Mouse (Mus musculus) Patski (cell line): ENCODE data around the gene Calm2. TPM values are rescaled to one million over a fixed set of nuclear protein-coding genes. Genes with fewer than 3 reads are reported as not detected.

Source experiments
- ATAC-seq: fragments of 100-300 bp; one replicate; pipeline ENCODE4 v1.8.0; 2021
- CTCF ChIA-PET: fragments of 350-600 bp; sonication (Branson Sonifier 250); formaldehyde crosslinking; loops from one replicate; lab custom pipeline; 2022; ENCODE audit warnings: inconsistent platforms; lab: Charles Lee
- POLR2A ChIA-PET: fragments of 350-600 bp; sonication (Branson Sonifier 250); formaldehyde crosslinking; loops from one replicate; lab custom pipeline; 2022; ENCODE audit warnings: antibody characterized with exemption, inconsistent platforms; lab: Charles Lee
- DNase-seq: peaks from one replicate; pipeline ENCODE4 v3.0.0-alpha.2; 2011; ENCODE audit warnings: low read depth, low spot score
- H3K27me3 ChIP-seq: fragments of 371-371 bp; one replicate; pipeline ENCODE4 v1.5.1; 2021
- CTCF ChIP-seq: fragments of 100-300 bp; IDR thresholded peaks from one replicate; pipeline ENCODE4 v1.5.1; 2021
- in situ Hi-C: fragments of 300-500 bp; cut with MboI; formaldehyde crosslinking; loops from 3 replicates; pipeline ENCODE4 v1.11.1; 2018; ENCODE audit warnings: low pct_unique_long_range_greater_than_20kb, mixed read lengths
- polyA plus RNA-seq: library from polyadenylated mRNA; unstranded; gene quantifications from one replicate; pipeline ENCODE4 v1.2.3, GENCODE M21; 2021

Gene Calm2
- polyA plus RNA-seq, 1 experiment from 2014 or later, result 899 TPM

DNA sequence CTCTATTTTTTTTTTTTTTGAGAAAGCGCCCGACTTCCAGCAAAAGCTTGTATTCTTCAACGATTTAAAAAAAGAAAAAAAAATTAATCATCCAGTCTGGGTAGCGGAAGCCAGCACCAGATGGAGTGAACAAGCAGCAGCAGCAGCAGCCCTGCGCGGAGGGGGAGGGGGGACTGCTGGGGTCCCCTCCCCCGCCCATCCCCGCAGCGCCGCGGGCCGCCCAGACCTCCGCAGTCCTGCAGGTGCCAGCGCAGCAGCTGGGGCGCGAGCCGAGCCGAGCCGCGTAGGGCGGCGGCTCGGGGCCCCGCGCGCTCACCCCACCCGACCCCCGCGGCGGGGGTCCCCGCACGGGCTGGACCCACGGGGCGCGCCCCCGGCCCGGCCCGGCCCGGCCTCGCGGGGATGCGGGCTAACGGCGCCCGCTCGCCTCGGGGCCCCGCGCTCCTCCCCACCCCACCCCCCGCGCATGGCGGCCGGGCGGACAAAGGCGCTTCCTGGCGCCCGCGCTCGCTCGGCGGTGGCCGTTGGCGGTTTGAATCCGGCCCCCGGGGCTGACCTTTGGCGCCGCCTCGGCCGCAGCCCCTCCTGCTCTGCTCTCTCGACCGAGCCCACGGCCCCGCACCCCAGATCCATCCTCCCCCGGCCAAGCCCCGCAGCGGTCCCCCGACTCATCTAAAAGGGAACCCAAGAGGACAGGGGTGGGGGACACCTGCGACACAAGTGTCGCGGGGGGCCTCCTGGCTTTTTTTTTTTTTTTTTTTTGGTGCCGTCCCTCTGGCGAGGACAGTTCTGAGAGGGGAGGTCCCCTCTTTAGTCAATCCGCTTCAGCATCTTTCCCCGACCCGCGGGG, 593 bp downstream of the Calm2 start:
- CTCF ChIA-PET, result interaction anchor here (1.2 to 4.1 kb wide), 5 partner anchors 10 to 131 kb away, joined by 4 to 24 read pairs (median 8); no protein-coding TSS in a partner anchor
- in situ Hi-C loops, result loop anchor here (5.0 kb wide), 1 partner anchor 86 kb away; no protein-coding TSS in a partner anchor
- ATAC-seq (peak; percentile 60), DNase-seq (no peak)
- TF ChIP-seq CTCF, result no peak
- POLR2A ChIA-PET, result interaction anchor here (0.6 to 3.6 kb wide), 25 partner anchors 10 to 169 kb away, joined by 3 to 25 read pairs (median 4); no protein-coding TSS in a partner anchor
- no peaks in the 10 kb centered on the region for H3K27me3 ChIP-seq

- CTCF ChIA-PET, result interaction anchor here (1.6 to 2.5 kb wide), 2 partner anchors 13 to 60 kb away, joined by 4 to 7 read pairs; no protein-coding TSS in a partner anchor
- ATAC-seq (no peak), DNase-seq (no peak)
- POLR2A ChIA-PET, result interaction anchor here (0.6 to 2.0 kb wide), 15 partner anchors 9 to 170 kb away, joined by 3 to 19 read pairs (median 4); no protein-coding TSS in a partner anchor
- in situ Hi-C loops, result loop anchor here (5.0 kb wide), 1 partner anchor 87 kb away; no protein-coding TSS in a partner anchor
- H3K27me3 ChIP-seq, result no peaks in the 10 kb centered on the region
- TF ChIP-seq CTCF, result no peak
These were observed 1.3 kb downstream of the Calm2 start for GRCm38 (mm10) chr17:87445337-87445916.

GRCm38 (mm10) chr17:87444763-87445162, 2.0 kb downstream of the Calm2 start:
- CTCF ChIA-PET, result interaction anchor here (1.1 to 2.5 kb wide), 3 partner anchors 14 to 130 kb away, joined by 3 to 8 read pairs (median 7); no protein-coding TSS in a partner anchor
- in situ Hi-C loops, result loop anchor here (5.0 kb wide), 1 partner anchor 88 kb away; no protein-coding TSS in a partner anchor
- no peaks in the 10 kb centered on the region for H3K27me3 ChIP-seq
- POLR2A ChIA-PET, result interaction anchor here (1.0 to 2.0 kb wide), 6 partner anchors 8 to 128 kb away, joined by 3 to 19 read pairs (median 4); no protein-coding TSS in a partner anchor
- no peak for TF ChIP-seq CTCF
- ATAC-seq (no peak), DNase-seq (no peak)

- POLR2A ChIA-PET, result no interaction called here
- H3K27me3 ChIP-seq, result no peaks in the 10 kb centered on the region
- in situ Hi-C loops, result no loop called here
- ATAC-seq (no peak), DNase-seq (no peak)
- CTCF ChIA-PET, result interaction anchor here (1.0 kb wide), 1 partner anchor 18 kb away, joined by 3 read pairs; no protein-coding TSS in a partner anchor
- no peak for TF ChIP-seq CTCF
These were observed 5.2 kb downstream of the Calm2 start for GRCm38 (mm10) chr17:87441537-87441936.

DNA sequence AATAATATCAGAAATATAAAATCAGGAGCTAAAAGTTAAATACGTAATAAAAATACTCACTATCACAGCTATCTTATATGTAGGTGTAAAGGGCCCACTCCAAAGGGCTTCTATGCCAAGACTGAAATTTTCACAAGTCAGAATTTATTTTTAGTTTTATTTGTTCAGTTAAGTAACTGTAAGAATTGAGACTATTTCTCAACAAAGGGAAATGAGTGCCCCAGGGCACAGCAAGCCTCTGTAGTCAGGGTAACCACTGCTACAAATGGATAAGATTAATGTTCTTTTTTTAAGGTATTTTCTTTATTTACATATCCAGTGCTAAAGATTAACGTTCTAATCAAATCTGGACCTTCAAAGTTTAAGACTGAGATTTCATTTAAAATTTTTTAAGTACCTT, 7.3 kb downstream of the Calm2 start:
- DNase-seq (no peak), ATAC-seq (no peak)
- no peaks in the 10 kb centered on the region for H3K27me3 ChIP-seq
- CTCF ChIA-PET, result no interaction called here
- POLR2A ChIA-PET, result no interaction called here
- TF ChIP-seq CTCF, result no peak
- in situ Hi-C loops, result no loop called here

- CTCF ChIA-PET, result no interaction called here
- no peak for ATAC-seq
- TF ChIP-seq CTCF, result no peak
- in situ Hi-C loops, result no loop called here
- H3K27me3 ChIP-seq, result no peaks in the 10 kb centered on the region
- POLR2A ChIA-PET, result interaction anchor here (1.2 kb wide), 1 partner anchor 12 kb away, joined by 7 read pairs; no protein-coding TSS in a partner anchor
- no peak for DNase-seq
These were observed 12.8 kb downstream of the Calm2 start for GRCm38 (mm10) chr17:87433929-87434328.

GRCm38 (mm10) chr17:87432743-87433142, 14.0 kb downstream of the Calm2 start:
- in situ Hi-C loops, result no loop called here
- ATAC-seq, result no peak
- POLR2A ChIA-PET, result interaction anchor here (1.2 kb wide), 1 partner anchor 13 kb away, joined by 7 read pairs; no protein-coding TSS in a partner anchor
- CTCF ChIA-PET, result interaction anchor here (1.3 kb wide), 1 partner anchor 14 kb away, joined by 3 read pairs; no protein-coding TSS in a partner anchor
- TF ChIP-seq CTCF, result no peak
- no peaks in the 10 kb centered on the region for H3K27me3 ChIP-seq
- DNase-seq, result no peak

DNA sequence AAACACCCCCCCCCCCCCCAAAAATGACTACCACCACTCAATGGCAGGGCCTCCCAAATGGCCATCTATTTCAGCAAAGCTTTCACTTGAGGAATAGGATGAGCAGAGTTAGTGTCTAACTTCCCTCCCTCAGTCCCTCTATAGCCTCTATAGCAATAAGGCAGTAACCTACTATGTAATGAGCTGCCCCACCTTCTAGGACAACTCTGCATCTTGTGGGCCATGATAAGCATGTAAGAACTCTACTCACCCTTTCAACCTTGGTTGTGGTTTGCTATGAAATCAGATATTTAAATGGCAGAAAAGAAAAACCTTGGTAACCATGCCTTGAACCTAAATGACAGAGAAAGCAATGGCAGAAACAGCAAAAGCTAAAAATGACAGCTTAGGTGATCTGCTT, 14.4 kb downstream of the Calm2 start:
- ChIA-PET CTCF (interaction anchor here (1.3 kb wide), 1 partner anchor 14 kb away, joined by 3 read pairs; no protein-coding TSS in a partner anchor), POLR2A (no interaction called here)
- TF ChIP-seq CTCF, result no peak
- in situ Hi-C loops, result no loop called here
- DNase-seq (no peak), ATAC-seq (no peak)
- H3K27me3 ChIP-seq, result no peaks in the 10 kb centered on the region

- no peaks in the 10 kb centered on the region for H3K27me3 ChIP-seq
- ATAC-seq, result no peak
- ChIA-PET CTCF (no interaction called here), POLR2A (no interaction called here)
- no peak for DNase-seq
- no peak for TF ChIP-seq CTCF
- in situ Hi-C loops, result no loop called here
These were observed 17.3 kb downstream of the Calm2 start for GRCm38 (mm10) chr17:87429431-87429830.

GRCm38 (mm10) chr17:87427511-87427910, 19.2 kb downstream of the Calm2 start, which contains the start of gene Stpg4:
Gene Stpg4, minus strand, starts transcription at chr17:87427741.
- no peak for DNase-seq
- no peak for TF ChIP-seq CTCF
- ATAC-seq, result no peak
- ChIA-PET POLR2A (no interaction called here), CTCF (no interaction called here)
- in situ Hi-C loops, result no loop called here
- H3K27me3 ChIP-seq, result no peaks in the 10 kb centered on the region
